Mouse (Mus musculus) stomach, embryonic 14.5 days (tissue): ENCODE measurements at regions not wholly inside any gene's neighbourhood (a gene's known extent, or its start where the extent isn't known, plus 50 kb on each side); places are given as distances from the start of the nearest gene placed in this dataset.

ENCODE experiments used
- ATAC-seq: fragments of 200-750 bp; cut with Nextera tagmentation; 2 replicates; pipeline ENCODE4 v1.8.0; 2017; ENCODE audit warnings: low read depth, moderate TSS enrichment; ENCODE audit not compliant: insufficient number of reproducible peaks, insufficient read depth, low FRiP score
- H3K27ac ChIP-seq: fragments of 300-500 bp; sonication (generic); 2 replicates; pipeline ENCODE4 v1.5.1; 2014; ENCODE audit warnings: mild to moderate bottlenecking, low read length, moderate library complexity, mixed read lengths
- H3K27me3 ChIP-seq: fragments of 300-500 bp; sonication (generic); 2 replicates; pipeline ENCODE4 v1.6.1; 2014; ENCODE audit warnings: low read length, control low read depth, mixed read lengths; ENCODE audit not compliant: control insufficient read depth, insufficient read depth
- H3K36me3 ChIP-seq: fragments of 300-500 bp; sonication (generic); 2 replicates; pipeline ENCODE4 v1.6.1; 2014; ENCODE audit warnings: mild to moderate bottlenecking, control low read depth, low read length, moderate library complexity, mixed read lengths; ENCODE audit not compliant: control insufficient read depth, insufficient read depth
- H3K4me1 ChIP-seq: fragments of 300-500 bp; sonication (generic); 2 replicates; pipeline ENCODE4 v1.6.1; 2014; ENCODE audit warnings: low read length, control low read depth, mixed read lengths; ENCODE audit not compliant: control insufficient read depth, insufficient read depth
- H3K4me2 ChIP-seq: fragments of 300-500 bp; sonication (generic); replicated peaks from 2 replicates; pipeline ENCODE4 v1.6.1; 2014; ENCODE audit warnings: low read depth, low read length, control low read depth
- H3K4me3 ChIP-seq: fragments of 300-500 bp; sonication (generic); 2 replicates; pipeline ENCODE4 v1.5.1; 2014; ENCODE audit warnings: low read depth, low read length, control low read depth
- H3K9ac ChIP-seq: fragments of 300-500 bp; sonication (generic); replicated peaks from 2 replicates; pipeline ENCODE4 v1.6.1; 2014; ENCODE audit warnings: low read depth, mild to moderate bottlenecking, control low read depth, low read length, moderate library complexity, mixed read lengths
- H3K9me3 ChIP-seq: fragments of 300-500 bp; sonication (generic); 2 replicates; pipeline ENCODE4 v1.6.1; 2016; ENCODE audit warnings: low read depth, low read length, control low read depth; ENCODE audit not compliant: control insufficient read depth
- WGBS: fragments of 180-500 bp; shearing (Covaris S2); extraction: QIAGEN DNeasy Blood & Tissue Kit; methylation state at CpG from one replicate; pipeline ENCODE4 v1.1.7; 2014; 5-methylcytosine and 5-hydroxymethylcytosine counted together

DNA sequence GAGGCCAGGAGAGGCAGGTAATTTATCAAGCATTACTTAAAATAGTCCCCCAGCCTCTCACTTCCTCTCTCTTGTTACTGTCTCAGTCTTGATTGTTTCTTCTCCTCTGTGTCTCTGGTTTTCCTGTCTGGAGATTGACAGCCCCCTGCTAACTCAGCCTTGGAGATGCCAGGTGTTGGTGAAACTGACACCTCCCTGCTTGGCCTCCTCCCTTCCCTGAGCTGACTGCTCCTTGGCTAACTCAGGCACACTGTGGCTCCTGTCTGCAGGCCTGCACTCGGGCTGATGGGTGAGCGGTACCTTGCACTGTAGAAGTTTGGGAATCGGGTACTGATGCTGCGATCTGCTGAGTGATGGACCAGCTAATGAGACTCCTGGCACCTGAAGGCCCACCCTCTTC is 176.1 kb downstream of the Trim29 start:
- no peak overlapping the region for H3K4me2 ChIP-seq
- no peaks in the 10 kb centered on the region for H3K27me3 ChIP-seq
- no peak for ATAC-seq
- 50% methylated on average over 4 of the region's 4 CpGs for WGBS
- no peak overlapping the region for H3K27ac ChIP-seq
- H3K36me3 ChIP-seq: no peaks in the 10 kb centered on the region
- no peak overlapping the region for H3K9ac ChIP-seq
- no peaks in the 10 kb centered on the region for H3K4me1 ChIP-seq
- no peaks in the 10 kb centered on the region for H3K9me3 ChIP-seq
- H3K4me3 ChIP-seq: no peak overlapping the region

DNA sequence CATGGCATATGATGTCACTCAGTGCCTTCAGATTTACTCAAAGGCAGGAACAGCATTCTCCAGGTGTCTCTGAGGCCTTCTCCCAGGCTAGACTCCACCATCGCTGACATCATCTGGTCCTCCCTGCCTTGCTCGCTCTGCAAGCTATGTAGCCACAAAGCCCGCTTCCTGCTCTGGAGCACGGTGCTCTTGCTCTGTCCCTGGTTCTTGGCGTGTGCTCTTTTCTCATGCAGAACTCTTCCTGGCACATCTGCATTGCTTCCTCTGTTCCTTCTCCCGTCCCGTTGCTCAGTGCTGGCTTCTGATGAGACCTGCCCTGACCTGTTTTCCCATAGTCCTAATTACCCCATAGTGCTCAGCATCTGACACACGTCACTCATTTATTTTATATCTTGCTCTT is 178.6 kb downstream of the Trim29 start:
- Histone ChIP-seq H3K27ac (no peak overlapping the region), H3K4me1 (no peaks in the 10 kb centered on the region), H3K9me3 (no peaks in the 10 kb centered on the region), H3K36me3 (no peaks in the 10 kb centered on the region), H3K9ac (no peak overlapping the region), H3K4me3 (no peak overlapping the region), H3K4me2 (no peak overlapping the region), H3K27me3 (no peaks in the 10 kb centered on the region)
- 66% methylated on average over 8 of the region's 8 CpGs for WGBS
- ATAC-seq: no peak

DNA sequence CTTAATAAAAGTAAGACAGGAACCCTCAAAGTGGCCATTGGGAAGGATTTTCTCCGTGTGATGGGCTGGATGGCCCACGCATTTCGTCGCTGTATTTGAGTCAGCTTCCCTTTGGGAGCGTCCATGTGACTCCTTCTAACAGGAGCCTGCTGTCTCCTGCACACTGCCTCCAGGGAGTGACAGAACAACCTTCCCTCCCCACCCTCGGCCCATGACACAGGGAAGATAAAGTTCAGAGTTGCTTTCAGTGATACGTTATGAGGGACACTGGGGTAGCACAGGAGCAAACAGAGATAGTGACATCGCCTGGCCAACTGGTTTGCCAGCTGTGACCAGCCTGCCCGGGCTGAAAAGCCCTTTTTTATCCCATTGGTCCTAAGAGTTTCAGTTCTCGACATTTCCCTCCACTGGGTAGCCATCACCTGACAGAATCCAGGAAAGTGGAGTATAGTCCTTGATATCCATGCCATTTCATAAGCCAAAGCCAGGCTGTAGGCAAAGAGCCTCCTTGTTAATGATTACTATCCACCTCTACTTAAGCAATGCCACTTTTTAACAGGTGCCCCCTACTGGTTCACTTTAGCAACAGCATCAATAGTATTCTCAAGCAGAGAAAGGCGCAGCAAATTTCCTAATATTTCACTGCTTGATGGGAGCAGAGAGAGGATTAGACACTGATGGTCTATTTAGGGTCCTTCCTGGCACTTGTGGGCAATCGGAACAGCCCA is 180.5 kb downstream of the Trim29 start:
- no peak overlapping the region for H3K4me2 ChIP-seq
- H3K4me3 ChIP-seq: no peak overlapping the region
- no peaks in the 10 kb centered on the region for H3K9me3 ChIP-seq
- H3K9ac ChIP-seq: no peak overlapping the region
- no peaks in the 10 kb centered on the region for H3K36me3 ChIP-seq
- ATAC-seq: no peak
- H3K4me1 ChIP-seq: no peaks in the 10 kb centered on the region
- WGBS: 65% methylated on average over 12 of the region's 12 CpGs
- no peak overlapping the region for H3K27ac ChIP-seq
- no peaks in the 10 kb centered on the region for H3K27me3 ChIP-seq

DNA sequence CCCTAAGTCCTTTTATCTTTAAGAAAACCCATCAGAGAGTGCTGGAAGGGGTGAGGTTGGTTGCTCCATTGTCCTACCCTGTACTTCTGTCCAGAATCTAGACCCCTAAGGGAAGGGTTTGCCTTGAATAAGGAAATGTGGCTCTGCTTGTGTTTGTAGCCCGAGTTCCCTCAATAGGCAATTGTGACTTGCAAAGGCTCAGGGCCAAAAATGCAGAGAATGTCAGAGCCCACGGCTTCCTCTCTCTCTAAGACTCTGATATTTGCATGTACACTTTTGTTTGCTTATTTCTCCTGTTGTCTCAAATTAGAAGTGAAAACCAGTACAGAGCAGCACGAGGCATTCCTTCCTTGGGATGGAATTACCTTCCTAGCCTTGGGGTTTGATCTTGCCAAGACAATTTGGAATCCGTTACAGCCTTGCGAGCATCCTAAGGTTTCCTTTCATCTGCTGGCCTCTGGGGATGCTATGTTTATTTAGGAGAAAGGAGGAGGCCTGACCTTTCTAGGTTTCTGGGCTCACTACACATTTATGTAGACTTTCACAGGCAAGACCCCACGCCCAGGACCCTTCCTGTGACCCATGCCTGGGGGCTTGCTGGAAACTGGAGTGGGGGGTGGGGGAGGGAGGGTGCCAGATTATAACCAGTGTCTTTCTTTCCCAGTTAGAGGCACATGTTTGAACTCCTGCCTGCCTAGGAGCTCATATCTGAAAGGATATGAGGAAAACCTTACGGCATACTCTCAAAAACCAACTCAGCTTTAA is 181.8 kb downstream of the Trim29 start:
- H3K9me3 ChIP-seq: no peaks in the 10 kb centered on the region
- H3K9ac ChIP-seq: no peak overlapping the region
- ATAC-seq: no peak
- no peak overlapping the region for H3K27ac ChIP-seq
- no peak overlapping the region for H3K4me3 ChIP-seq
- WGBS: 31% methylated on average over 7 of the region's 7 CpGs
- no peaks in the 10 kb centered on the region for H3K27me3 ChIP-seq
- H3K4me1 ChIP-seq: no peaks in the 10 kb centered on the region
- no peaks in the 10 kb centered on the region for H3K36me3 ChIP-seq
- no peak overlapping the region for H3K4me2 ChIP-seq

DNA sequence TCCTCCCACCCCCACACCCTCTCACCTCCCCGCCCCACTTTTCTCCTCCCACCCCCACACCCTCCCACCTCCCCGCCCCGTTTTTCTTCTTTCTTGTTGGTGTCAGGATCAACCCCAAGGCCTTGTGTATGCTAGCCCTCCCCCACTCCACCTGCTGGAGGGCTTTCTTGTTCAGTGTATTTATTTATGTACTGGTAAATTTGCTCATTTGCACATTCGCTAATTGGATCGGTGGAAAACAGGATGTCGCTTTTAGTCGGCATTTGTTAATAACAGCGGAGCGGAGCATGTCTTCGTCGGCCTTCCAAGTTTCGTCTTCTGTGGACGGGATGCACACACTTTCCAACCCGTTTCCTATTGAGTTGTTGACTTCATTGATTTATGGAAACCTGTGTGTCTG is 187.9 kb downstream of the Trim29 start:
- Histone ChIP-seq H3K4me1 (no peaks in the 10 kb centered on the region), H3K9me3 (no peaks in the 10 kb centered on the region), H3K27ac (no peak overlapping the region), H3K9ac (no peak overlapping the region), H3K27me3 (no peaks in the 10 kb centered on the region), H3K36me3 (no peaks in the 10 kb centered on the region), H3K4me3 (no peak overlapping the region), H3K4me2 (no peak overlapping the region)
- WGBS: 63% methylated on average over 14 of the region's 14 CpGs
- ATAC-seq: no peak

DNA sequence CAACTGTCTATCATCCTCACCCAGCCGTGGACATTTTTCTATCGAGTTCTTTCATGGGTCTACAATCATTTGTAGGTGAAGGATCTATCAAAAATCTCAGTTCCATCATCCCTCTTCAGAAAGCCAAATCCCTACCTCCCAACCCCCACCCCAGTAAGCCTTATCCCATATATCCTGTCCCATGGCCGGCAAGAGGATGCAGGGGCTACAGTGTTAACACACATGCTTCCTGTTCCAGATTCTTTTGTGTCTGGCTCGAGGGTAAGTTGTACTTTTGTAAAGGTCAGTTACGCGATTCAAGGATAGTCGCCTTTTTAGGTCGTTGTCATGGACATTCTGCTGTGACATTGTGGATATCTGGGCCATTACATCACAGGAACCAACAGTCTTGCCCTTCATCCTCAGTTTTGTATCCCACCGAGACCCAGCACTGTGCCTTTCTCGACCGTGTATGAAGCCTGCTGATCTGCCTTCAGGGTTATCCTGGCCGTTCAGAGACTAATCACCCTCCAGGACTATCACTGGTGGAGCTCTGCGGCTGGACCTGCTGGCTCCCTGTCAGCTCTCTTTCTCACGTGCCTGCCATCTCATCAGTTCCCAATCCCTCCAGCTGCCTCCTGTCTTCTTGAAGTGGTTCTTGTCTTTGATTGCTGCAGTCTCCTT is 193.8 kb downstream of the Trim29 start:
- Histone ChIP-seq H3K4me2 (no peak overlapping the region), H3K27ac (peak overlapping the region; percentile 21; the same call in 1 of the 2 replicates), H3K9me3 (no peaks in the 10 kb centered on the region), H3K4me3 (no peak overlapping the region), H3K4me1 (no peaks in the 10 kb centered on the region), H3K9ac (no peak overlapping the region), H3K36me3 (no peaks in the 10 kb centered on the region), H3K27me3 (no peaks in the 10 kb centered on the region)
- no peak for ATAC-seq
- WGBS: 57% methylated on average over 14 of the region's 14 CpGs

DNA sequence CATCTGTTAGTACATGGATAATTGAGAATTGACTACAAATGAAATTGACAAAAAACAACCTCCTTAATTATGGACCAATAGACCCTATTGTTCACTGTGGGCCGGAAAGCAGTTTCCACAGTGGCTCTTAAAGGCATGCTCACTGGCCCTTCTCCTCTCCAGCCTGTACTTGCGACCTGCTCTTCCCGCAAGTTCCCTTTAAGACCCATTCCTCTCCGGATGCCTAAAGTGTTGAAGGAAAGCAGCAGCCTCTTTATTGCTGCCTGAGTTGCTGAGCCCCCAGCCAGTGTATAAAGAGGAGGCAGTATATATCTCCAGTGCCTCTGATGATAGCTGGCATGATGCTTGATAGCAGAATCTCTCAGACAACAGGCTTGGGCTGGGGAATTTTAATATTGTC is 195.2 kb downstream of the Trim29 start:
- no peaks in the 10 kb centered on the region for H3K4me1 ChIP-seq
- H3K36me3 ChIP-seq: no peaks in the 10 kb centered on the region
- H3K4me3 ChIP-seq: no peak overlapping the region
- H3K27ac ChIP-seq: no peak overlapping the region
- no peaks in the 10 kb centered on the region for H3K9me3 ChIP-seq
- H3K9ac ChIP-seq: no peak overlapping the region
- no peak overlapping the region for H3K4me2 ChIP-seq
- ATAC-seq: no peak
- 39% methylated on average over 4 of the region's 4 CpGs for WGBS
- no peaks in the 10 kb centered on the region for H3K27me3 ChIP-seq

DNA sequence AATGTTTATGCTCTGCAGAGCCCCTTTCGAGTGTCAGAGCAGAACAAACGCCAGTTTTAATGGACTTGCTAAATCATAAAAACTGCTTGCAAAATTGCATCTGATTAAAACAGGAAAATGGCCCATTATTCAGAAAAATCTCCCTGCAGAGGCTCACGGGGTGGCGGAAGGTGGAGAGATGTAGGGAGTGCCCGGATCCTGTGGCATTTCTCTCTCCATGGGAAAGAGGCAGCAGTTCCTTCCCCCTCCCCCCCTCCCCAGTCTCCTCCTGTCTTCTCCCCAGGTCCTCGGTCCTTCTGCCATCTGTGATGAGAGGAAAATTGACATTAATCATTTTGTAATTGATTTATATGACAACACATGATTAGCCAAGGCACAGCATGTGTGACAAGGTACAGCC is 195.6 kb downstream of the Trim29 start:
- H3K4me1 ChIP-seq: no peaks in the 10 kb centered on the region
- no peak overlapping the region for H3K27ac ChIP-seq
- no peaks in the 10 kb centered on the region for H3K9me3 ChIP-seq
- no peak for ATAC-seq
- no peak overlapping the region for H3K4me3 ChIP-seq
- H3K4me2 ChIP-seq: no peak overlapping the region
- H3K36me3 ChIP-seq: no peaks in the 10 kb centered on the region
- H3K9ac ChIP-seq: no peak overlapping the region
- H3K27me3 ChIP-seq: no peaks in the 10 kb centered on the region
- WGBS: 49% methylated on average over 6 of the region's 6 CpGs
